Mouse (Mus musculus) gastrocnemius, adult 8-10 months (tissue): Measurements from ENCODE around the gene Ahnak. TPM values are rescaled to one million over a fixed set of nuclear protein-coding genes. Genes with fewer than 3 reads are reported as not detected.
A peak's percentile ranks its signal among the peaks of the same experiment; 100 is the strongest.
"Not testable (repeated sequence)": the region's sequence is repeated elsewhere in the genome, so short reads cannot be mapped to it uniquely, and the experiment has no call there.

Experiments used
- DNase-seq, 2 experiments: peaks; one replicate each; pipeline ENCODE4 v3.0.0; 2022; ENCODE audit warnings: low spot score in 2 of 2
- total RNA-seq, 4 experiments: library from RNA; stranded (reverse); gene quantifications; 2 replicates each; pipeline ENCODE4 v1.2.4; 2022

Gene Ahnak
- total RNA-seq, 4 experiments from 2014 or later, result 249 to 267 (median 253) TPM

DNA sequence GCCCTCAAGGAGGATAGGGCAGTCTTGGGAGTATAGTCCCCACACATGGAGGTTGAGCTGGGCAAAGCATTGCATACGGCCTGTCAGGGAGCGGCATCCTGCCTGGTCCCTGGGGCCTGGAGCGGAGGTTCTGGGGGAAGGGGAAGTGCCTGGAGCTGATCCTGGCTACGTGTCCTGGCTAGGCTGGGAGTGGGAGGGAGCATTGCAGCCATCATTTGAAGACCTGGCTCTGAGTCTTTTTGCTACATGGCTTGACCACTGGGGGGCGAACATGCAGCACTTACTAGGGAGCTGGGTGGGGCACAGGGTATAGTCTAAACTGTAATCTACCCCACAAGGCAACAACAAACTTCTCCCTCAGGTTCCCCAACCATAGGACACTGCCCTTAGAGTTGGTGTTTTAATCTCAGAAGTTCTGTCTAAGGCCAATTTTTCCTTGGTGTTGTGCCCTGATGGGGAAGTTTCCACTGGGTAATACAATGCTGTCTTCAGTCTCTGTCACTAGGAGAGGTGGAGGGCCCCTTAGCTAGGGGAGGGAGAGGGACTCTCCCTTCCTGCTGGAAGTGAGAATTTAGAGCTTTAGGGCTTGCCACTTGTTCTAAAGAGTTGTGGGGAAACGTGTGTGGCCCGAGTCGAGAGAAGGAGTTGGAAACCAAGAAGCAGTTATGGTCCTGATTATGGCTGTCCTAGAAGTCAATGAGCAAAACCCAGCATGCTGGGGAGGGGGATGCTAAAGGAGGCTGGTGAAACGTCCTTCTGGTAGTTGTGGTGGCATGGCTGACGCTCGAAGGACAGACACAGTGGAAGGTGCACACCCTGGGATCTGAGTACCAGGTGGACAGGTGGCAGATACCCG is 3.9 kb downstream of the Ahnak start:
- peak; percentile 85 to 86 for DNase-seq

DNA sequence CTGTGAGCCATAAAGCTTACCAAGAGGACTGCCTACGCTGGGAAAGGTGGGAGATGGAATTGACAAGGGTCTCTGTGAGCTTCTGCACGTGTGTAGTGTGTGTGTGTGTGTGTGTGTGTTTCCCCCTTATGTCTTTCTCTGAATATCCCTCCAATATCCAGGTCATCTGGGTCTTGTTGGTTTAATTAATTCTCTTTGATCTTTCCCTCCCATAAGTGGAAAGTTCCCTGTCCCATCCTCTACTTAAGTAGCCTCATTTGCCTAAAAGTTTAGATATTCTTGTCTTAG is 4.5 kb downstream of the Ahnak start:
- no peak for DNase-seq

DNA sequence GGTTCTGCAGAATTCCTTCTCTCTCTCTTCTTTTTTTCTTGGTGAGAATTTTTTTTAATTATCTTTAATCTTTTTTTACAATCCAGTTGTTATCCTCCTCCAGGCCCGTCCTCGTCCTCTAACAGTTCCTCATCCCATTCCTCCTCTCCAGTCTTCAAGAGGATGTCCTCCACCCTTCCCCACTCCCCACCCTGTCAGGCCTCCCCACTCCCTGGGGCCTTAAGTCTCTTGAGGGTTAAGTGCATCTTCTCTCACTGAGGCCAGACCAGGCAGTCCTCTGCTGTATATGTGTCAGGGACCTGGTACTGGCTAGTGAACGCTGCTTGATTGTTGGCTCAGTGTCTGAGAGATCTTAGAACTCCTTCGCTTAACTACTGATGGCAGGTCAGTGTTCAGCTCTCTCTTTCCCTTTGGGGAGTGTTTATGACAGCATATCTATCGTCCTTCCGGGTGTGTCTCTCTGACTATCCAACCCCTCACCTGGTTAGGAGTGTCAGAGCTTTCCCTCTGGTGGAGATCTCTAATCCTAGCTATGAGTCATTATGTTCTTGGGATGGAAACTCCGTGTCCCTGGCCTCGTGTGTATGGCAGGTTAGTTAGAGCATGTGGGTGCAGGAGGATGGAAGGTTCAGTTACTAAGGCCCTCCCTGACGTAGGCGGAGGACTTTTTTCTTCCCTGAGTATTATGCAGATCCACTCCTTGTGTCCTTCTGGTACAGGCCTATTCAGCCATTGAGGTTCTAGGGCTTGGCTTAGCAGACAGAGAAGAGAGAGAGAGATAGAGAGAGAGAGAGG is 5.9 kb downstream of the Ahnak start:
- DNase-seq, result no peak

DNA sequence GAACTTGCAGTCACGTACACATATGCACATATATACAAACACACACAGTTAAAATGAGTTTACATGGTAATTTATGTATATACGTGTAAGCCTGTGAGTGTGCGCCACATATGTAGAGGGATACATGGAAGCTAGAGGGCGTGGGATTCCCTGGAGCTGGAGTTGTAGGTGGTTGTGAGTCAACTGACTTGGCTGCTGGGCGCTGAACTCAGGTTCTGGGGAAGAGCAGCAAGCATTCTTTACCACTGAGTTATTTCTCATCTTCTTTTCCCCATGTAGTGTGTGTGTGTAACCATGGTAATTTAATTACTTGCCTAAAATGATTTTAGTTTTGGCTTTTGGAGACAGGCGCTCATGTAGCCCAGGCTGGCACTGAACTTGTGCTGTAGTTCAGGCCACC is 7.5 kb downstream of the Ahnak start:
- no peak for DNase-seq

DNA sequence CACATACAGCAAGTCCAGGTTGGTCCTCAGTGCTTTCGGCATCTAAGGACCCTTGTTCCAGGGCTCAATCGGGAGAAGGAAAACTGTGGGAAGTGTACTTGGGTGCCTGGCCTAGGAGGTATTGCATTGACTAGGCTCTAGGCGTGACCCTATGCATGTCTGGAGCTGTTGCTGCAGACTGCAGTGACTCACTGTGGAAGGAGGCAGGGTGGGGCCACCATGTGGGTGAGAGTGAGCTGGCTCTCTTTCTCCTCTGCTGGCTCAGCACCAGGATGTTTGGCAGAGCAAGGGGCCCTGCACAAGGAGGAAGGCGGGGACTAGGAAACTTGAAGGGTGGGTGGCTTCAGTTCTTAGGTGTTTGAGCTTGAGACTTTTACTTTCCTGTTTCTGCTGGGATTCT is 8.5 kb downstream of the Ahnak start:
- peak; percentile 83 to 87 for DNase-seq

DNA sequence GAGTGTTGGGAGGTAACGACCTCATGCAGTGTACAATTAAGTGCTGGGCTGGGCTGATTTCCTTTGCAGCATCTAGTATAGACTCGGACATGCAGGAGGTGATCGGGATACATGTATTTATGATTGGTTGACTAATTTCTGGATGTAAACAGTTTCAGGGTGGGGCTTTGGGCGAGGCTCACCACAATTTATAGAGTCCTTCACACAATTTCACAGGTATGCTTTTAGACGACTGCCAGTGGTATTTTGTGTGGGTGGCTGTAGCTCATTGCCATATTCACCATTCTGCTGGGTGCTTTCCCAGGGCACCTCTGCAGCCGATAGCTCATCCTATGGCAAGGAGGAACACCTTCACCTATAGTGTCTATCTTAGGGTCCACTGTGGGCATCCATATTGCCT is 9.5 kb downstream of the Ahnak start:
- DNase-seq, result no peak

DNA sequence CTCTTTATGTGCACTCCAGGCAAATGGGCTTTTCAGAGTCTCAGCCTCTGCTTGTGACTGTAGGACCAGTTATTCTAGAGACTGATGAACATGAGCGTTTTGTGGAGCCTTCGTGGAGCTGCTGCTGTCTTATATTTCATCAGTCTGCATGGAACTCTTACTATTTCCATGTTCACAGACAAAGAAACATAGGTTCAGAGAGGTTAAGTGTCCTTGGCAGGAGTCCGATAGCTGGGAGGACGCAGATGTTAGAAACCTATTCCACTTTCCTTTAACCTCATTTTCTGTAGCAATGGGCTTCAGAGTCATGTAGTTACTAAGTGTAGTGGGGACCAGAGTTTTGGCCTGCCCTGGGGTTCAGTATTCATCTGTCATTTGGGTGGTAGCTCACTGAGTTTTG is 10.1 kb downstream of the Ahnak start:
- DNase-seq, result no peak

DNA sequence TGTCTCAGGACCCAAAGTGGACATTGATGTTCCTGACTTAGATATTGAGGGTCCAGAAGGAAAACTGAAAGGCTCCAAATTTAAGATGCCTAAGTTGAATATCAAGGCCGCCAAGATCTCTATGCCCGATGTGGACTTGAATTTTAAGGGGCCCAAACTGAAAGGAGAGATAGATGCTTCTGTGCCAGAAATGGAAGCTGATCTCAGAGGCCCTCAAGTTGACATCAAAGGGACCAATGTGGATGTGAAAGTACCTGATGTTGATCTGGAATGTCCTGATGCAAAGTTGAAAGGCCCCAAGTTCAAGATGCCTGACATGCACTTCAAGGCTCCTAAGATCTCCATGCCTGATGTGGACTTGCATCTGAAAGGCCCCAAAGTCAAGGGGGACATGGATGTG is 17.8 kb downstream of the Ahnak start:
- DNase-seq, result not testable (repeated sequence)

DNA sequence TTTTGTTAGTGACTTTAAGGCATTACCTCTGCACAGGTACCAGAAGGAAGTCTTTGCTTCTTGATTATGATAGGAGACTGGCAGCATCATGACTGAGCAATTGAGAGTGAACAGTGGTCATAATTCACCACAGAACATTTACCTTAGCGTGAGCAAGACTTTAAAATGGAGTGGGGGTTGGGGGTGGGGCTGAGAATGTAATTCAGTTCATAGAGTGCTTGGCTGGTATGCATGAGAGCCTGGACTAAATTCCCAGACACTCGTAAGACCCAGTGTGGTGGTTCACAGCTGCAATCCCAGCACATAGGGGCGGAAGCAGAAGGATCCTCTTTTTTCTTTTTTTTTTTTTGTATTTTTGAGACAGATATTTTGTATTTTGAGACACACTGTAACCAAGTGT is 30.2 kb downstream of the Ahnak start:
- DNase-seq, result no peak

DNA sequence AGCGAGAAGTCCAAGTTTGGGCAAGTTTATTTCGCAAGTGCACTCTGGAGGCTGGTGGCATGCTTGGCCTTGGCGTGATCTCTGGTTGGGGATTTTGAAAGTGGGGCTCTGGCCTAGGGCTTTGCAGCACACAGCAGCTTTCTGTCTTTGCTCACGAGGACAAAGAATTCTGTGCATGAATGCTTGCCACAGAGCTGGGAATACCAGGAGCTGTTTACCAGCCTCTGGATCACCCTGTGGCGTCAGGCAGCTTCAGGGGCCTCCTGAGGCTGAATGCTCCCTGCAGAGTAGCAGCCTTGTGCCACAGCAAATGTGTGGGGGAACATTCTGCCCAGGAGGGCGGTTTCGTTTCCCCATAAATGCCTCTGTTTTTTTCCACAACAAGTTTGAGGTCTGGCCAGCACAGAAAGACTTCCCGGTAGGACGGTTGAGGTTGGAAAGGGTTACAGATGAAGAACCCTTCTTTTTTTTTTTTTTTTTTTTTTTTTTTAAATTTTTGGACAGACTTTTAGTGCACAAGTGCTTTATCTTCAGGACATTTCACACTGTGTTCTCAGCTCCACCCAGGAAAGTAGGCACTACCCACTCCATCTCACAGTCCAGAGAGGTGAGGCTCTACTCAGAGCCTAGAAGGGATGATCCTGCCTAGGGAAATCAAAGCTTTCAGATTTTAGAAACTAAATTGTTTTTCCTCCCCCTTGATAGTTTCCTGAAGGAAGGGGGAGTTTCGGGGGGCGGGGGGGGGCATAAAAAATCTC is 34.1 kb downstream of the Ahnak start:
- no peak for DNase-seq

DNA sequence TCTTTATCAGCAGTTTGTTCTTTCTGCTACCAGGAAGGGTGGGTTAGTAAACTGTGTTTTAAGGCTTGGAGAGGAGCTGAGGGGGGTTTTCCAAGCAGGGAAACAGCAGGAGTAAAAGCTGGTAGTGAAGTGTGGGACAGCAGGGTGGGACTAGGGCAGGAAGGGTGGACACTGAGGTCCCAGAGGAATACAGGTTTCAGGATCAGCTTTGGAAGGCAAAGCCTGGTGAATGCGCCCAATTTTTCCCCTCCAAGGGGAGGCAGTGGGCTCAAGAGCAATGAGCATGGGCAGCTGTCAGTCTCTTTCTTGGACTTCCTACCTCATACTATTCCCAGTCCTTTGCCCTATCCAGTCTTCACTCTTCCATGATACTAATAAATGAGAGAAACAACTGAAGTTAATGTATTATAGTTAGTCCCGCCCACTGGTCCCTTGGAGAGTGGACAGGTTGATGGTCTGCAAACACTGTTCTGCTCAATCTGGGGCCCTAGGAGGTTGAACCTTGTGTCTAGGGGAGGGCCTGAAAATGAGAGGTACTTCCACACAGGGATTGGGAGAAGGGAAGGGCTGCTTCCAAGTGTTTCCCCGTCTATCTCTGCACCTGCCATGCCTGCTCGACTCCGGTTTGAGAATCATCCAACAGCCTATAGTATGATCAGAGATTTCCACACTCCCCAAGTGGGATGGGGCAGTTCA is 36.6 kb downstream of the Ahnak start:
- no peak for DNase-seq

DNA sequence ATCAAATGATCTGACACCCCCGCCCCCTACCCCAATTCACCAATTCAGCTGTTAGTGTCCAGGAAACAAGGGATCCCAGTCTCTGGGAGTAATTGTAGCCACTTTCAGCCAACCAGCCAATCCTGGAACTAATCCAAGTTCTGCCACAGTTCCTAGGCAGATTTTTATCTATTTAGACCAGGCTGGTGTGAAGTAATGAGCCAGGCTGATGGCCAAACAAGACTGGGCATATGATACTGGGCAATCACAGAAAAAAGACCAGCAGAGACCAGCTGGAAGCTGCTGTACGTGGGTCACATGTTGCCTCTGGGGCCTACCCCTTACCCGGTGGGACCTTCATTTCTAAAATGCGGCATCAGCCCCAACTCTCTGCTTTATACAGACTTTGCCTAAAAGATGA is 37.5 kb downstream of the Ahnak start:
- DNase-seq, result no peak

DNA sequence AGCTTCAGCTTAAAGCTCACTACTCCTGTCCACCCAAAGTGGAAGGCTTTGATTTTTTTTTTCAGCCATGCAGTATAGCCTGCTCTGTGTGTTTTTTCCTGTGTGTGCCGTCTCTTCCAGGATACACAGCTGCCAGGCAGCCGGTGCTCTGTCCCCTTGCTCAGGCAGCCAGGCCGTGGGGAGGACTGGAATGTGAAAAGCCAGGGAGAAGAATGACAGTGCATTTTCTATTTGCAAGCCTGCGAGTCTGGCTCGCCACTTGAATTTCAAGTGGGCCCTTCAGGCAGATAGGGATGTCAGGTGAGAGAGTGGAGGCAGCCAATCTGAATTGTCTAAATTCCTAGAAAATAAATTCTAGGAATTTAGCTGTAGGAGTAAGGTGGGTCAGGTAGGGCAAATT is 38.7 kb downstream of the Ahnak start:
- DNase-seq, result peak in 1 of 2 experiments; percentile 40

DNA sequence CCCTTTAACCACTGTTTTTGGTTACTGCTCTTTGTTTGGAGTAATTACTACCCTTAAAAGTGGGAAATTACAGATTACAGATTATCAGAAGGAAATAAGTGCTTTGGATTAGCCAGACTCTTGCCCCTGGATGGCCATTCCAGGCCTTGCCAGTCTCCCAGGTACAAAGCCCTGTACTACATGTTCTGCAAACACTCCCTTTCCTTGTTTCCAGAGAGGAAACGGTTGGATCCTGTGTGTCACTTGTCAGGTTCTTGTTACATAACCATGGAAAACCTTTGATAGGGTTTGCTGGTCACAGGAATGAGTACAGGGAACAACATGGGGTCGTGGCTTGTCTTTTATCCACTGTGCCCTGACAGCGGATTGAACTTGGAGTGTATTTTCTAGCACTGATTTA is 39.3 kb downstream of the Ahnak start:
- no peak for DNase-seq

DNA sequence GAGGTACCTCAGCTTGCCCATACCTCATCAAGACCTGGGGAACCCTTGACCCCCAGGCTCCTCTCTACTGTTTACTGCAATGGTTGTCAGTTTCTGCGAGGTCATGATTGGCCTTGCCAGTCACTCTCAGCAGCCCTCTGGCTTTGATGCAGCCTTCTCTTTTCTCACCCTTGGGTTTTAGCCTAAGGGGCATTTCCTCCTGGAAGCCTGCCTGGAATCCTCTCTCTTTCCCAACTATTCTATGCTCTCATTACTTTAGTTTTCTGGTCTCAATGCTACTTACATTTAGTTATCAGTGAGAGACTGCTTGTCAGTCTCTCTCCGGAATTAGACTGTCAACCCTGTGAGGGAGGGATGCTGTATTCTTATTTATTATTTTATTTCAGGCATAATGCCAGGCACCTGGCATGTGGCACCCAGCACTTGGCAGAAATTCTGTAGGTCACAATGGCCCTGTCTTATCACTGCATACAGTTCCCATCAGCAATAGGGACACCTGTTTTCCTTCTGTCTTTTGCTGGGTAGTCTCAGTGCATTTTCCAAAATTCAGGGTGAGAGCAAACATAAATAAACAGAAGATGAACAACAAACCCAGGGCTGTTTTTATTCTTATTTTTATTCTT is 40.7 kb downstream of the Ahnak start:
- DNase-seq, result no peak

DNA sequence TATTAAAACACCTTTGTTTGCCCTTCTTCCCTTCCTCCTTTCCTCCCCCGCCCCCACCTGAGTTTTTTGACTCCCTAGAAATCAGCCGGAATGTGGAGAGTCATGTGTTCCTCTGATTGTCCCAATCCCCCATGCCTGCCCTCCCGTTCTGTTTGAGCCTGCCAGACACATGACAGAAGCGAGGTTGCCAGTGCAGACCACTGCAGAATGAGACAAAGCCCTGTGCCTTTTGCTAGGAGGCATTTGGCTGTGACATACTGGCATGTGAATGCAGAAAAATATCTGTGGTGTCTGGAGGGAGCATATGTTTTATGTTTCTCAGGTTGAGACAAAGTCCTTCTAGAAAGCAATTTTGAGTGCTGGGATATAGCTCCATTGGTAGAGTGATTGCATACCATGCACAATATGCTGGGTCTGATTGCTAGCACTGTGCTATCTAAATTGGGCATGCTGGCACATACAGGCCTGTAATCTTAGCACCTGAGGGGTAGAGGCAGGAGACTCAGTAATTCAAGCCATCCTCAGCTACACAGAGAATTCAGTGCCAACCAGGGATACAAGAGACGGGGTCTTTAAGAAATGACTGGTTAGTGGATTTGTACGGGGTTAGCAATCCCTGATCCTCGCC is 43.5 kb downstream of the Ahnak start:
- no peak for DNase-seq

DNA sequence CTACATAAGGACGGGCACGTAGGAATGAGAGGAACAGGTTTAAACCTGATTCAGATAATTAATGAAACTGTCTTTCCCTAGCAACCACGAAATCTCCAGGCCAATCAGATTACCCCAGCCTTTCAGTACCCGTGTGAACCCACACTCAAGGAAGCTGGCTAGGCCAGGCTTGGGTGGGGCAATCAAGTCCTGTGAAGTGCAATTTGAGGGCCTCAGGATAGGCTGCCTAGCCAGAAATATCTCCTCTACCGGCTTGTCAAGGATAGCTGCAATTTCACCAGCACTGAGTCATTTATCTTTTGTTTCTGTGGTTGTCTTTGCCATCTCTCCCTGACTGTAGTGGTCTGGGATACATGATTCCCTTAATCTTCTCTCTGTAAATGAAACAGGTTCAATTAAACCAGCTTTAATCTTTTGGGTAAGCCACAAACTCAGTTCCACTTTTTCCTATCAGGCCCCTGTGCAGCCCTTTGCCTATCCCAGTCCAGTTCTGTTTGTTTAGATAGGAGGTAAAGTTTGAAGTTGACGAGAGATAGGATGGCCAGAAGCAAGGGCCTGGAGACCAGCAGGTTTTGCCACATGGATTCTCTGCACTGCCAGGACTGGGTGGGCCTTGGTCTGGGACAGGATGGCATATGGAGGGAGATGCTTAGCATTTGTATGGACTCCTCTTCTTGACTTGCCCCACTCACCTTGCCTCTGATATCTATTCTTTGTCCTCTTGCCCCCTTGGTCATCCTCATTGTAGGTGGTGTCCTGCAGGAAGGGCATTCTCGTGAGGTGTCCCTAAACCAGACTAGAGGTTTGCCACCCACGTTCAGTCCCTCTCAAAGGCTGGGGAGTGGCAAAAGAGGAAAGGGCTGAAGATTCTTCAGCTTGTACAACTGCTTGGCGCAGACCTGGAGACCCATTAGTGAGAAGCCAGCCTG is 44.6 kb downstream of the Ahnak start:
- DNase-seq, result no peak

DNA sequence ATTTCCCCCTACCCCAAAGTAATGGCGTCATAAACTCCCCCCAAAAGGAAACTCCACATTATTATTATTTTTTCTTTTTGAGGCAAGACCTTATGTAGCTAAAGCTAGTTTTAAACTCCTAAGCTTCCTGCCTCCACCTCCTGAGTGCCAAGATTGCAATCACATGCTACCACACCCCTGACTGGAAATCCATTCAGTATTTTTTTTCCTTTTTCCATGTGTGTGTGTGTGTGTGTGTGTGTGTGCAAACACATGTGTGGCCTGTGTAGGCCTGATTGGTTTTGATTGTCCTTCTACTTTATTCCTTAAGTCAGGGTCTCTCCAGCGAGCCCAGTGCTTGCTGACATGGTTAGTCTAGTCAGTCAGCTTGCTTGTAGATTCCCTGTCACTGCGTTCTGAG is 45.4 kb downstream of the Ahnak start:
- no peak for DNase-seq

DNA sequence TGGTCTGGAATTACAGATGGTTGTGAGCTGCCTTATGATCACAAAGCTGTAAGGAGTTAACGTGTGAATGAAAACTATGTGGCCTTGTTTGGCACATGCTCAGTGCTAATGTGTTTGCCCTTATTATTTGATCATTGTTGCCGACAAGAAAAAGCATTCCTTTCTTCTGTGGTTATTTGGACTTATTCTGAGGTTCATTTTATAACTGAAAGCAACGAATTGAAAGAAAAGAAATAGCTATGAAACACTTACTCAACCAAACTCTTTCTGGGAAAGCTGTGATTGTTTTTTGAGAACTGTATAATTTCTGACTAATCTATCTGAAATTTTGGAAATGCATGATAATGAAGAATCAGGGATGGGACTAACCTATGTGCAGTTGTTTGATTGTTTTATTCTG is 46.0 kb downstream of the Ahnak start:
- no peak for DNase-seq

DNA sequence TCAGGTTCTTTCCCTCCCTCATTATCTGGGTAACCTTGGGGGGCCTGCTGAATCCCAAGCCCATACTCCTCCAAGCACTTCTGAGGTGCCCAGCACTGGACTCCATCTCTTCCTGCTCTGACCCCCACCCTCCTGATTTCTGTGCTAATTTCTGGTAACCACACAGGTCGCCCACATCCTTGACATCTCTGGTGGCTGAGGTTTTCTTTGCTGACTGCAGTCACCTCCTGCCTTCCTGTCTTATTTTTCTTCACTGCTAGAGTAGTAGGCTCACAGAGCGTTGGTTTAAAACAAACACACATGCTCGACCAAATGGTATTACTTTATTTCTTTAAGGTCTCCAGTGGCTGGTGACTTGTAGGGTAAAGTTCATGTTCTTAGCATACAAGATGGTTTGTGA is 49.1 kb downstream of the Ahnak start:
- no peak for DNase-seq
